Mouse (Mus musculus): ENCODE data around the gene Olfr1512.
"Not testable (repeated sequence)": the region's sequence is repeated elsewhere in the genome, so short reads cannot be mapped to it uniquely, and the experiment has no call there.

The Olfr1512 gene

GRCm38 (mm10) chr14:52379068-52379467 is at the start of gene Olfr1512:
TSS of gene Olfr1512 (minus strand) at chr14:52379168.
- DNase-seq: no peak

- no peak for DNase-seq
Observed at GRCm38 (mm10) chr14:52427686-52428085, 48.7 kb upstream of the Olfr1512 start.

GRCm38 (mm10) chr14:52414273-52414672 is 35.3 kb upstream of the Olfr1512 start, which contains the start of gene Olfr1510:
TSS of gene Olfr1510 (minus strand) at chr14:52414373.
- DNase-seq: no peak

GRCm38 (mm10) chr14:52410142-52410919 is 31.4 kb upstream of the Olfr1512 start:
- DNase-seq: not testable (repeated sequence)

GRCm38 (mm10) chr14:52397279-52397678 is 18.3 kb upstream of the Olfr1512 start, which contains the start of gene Olfr1511:
TSS of gene Olfr1511 (minus strand) at chr14:52397379.
- no peak for DNase-seq

- DNase-seq: not testable (repeated sequence)
Observed at GRCm38 (mm10) chr14:52390084-52390848, 11.3 kb upstream of the Olfr1512 start.

- DNase-seq: no peak
Observed at GRCm38 (mm10) chr14:52368741-52369140, 10.2 kb downstream of the Olfr1512 start.

GRCm38 (mm10) chr14:52356308-52356707 is 22.7 kb downstream of the Olfr1512 start, which contains the start of gene Olfr1513:
TSS of gene Olfr1513 (minus strand) at chr14:52356408.
- DNase-seq: no peak

GRCm38 (mm10) chr14:52339512-52339852 is 39.5 kb downstream of the Olfr1512 start:
- DNase-seq: no peak

- peak; percentile 68 to 73 for DNase-seq
Observed at GRCm38 (mm10) chr14:52338751-52339511, 40.0 kb downstream of the Olfr1512 start.

GRCm38 (mm10) chr14:52332171-52332570 is 46.8 kb downstream of the Olfr1512 start:
- DNase-seq: no peak

GRCm38 (mm10) chr14:52331069-52331750 is 47.8 kb downstream of the Olfr1512 start:
- DNase-seq: no peak

- DNase-seq: no peak
Observed at GRCm38 (mm10) chr14:52327910-52328812, 50.8 kb downstream of the Olfr1512 start, which contains the start of gene Sall2. TSS of gene Sall2 (minus strand) at chr14:52328762.

GRCm38 (mm10) chr14:52327375-52327901 is 51.5 kb downstream of the Olfr1512 start:
- DNase-seq: no peak

- no peak for DNase-seq
Observed at GRCm38 (mm10) chr14:52325890-52326289, 53.1 kb downstream of the Olfr1512 start.

All from B cell, adult 2 months (primary cell).